Mouse (Mus musculus): ENCODE results near the gene Reep6. TPM values are rescaled to one million over a fixed set of nuclear protein-coding genes. Genes with fewer than 3 reads are reported as not detected.
"Not testable (repeated sequence)": the region's sequence is repeated elsewhere in the genome, so short reads cannot be mapped to it uniquely, and the experiment has no call there.

The Reep6 gene
- polyA plus RNA-seq, 1 experiment from 2014 or later: 5.3 TPM

DNA sequence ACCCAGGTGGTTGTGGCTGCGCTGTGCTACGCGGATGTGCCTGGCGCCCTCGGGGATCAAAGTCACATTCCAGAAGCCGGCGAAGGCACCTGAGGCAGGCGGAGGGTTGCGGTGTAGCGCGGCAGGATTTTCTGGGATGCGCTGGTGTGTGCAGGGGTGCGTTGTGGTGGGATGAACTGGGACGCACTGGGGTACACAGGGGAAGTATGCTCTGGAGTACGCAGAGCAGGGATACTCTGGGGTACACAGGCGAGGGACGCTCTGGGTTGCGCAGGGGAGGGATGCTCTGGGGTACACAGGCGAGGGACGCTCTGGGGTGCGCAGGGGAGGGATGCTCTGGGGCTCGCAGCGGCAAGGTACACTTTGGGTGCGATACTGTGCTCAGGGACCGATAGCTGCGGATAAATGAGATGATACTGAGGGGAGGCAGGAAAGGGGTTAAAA, 12.6 kb downstream of the Reep6 start:
- Histone ChIP-seq H3K27me3 (ENCODE audit: control insufficient read depth, insufficient read depth, low read length) (peaks cover 72% of the 10 kb centered on the region), H3K4me1 (ENCODE audit: control insufficient read depth, insufficient read depth, low read length) (peaks cover 8% of the 10 kb centered on the region; the same call in 1 of the 2 replicates), H3K36me3 (ENCODE audit: control insufficient read depth, insufficient read depth, low read length) (no peaks in the 10 kb centered on the region), H3K4me2 (ENCODE audit: low read length) (peak overlapping the region; percentile 49), H3K4me3 (replicated peaks; ENCODE audit: low read depth, low read length) (peak overlapping the region; percentile 24), H3K27ac (replicated peaks; ENCODE audit: low read depth, low read length) (no peak overlapping the region), H3K9ac (replicated peaks; ENCODE audit: low read length) (no peak overlapping the region; the same call in 1 of the 2 replicates), H3K9me3 (ENCODE audit: control insufficient read depth, low read length) (no peaks in the 10 kb centered on the region)
- DNase-seq (no peak), ATAC-seq (ENCODE audit: low FRiP score, low TSS enrichment) (0 out of 2 replicates have a peak, but pooled peaks have one; percentile 15)
- WGBS: 3% methylated on average over 26 of the region's 26 CpGs

DNA sequence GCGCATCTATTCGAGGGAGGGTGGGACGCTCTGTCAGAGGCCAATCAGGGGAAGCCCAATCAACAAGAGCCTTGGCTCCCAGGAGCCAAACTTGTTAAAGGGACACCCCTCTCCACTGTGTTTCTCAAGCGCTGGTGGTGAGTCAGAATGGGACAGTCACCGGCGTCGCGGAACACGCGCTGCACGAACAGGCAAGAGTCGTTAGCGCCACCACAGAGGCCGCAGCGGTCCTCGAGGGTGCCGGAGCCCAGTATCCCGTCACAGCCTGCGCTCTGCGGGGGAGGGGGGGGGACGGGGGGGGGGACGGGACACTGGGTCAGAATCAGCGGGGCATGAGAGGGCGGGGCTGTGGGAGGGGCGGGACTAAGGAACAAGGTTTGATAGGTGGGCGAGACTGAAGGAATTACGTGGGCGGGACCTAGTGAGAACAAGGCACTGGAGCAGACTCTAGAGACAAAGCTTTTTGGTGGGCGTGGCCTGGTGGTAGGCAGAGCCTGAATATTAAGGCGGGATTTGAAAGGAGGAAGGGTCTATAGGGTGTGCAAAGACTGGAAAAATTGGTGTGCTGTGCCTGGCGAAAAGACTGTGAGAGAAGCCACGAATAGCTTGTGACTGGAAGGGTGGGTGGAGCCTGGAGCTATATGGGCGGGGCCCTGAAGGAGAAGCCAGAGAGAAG, 13.1 kb downstream of the Reep6 start:
- H3K4me3 ChIP-seq (replicated peaks; ENCODE audit: low read depth, low read length): peak overlapping the region; percentile 24
- H3K4me2 ChIP-seq (ENCODE audit: low read length): peak overlapping the region; percentile 49
- H3K27me3 ChIP-seq (ENCODE audit: control insufficient read depth, insufficient read depth, low read length): peaks cover 76% of the 10 kb centered on the region
- H3K27ac ChIP-seq (replicated peaks; ENCODE audit: low read depth, low read length): no peak overlapping the region
- H3K9ac ChIP-seq (replicated peaks; ENCODE audit: low read length): peak overlapping the region; percentile 9; the same call in 1 of the 2 replicates
- under 1% methylated on average over 33 of the region's 33 CpGs for WGBS
- H3K9me3 ChIP-seq (ENCODE audit: control insufficient read depth, low read length): no peaks in the 10 kb centered on the region
- ATAC-seq (ENCODE audit: low FRiP score, low TSS enrichment) (peak; percentile 53; the same call in 1 of the 2 replicates), DNase-seq (peak; percentile 79)
- peaks cover 8% of the 10 kb centered on the region; the same call in 1 of the 2 replicates for H3K4me1 ChIP-seq (ENCODE audit: control insufficient read depth, insufficient read depth, low read length)
- H3K36me3 ChIP-seq (ENCODE audit: control insufficient read depth, insufficient read depth, low read length): no peaks in the 10 kb centered on the region

DNA sequence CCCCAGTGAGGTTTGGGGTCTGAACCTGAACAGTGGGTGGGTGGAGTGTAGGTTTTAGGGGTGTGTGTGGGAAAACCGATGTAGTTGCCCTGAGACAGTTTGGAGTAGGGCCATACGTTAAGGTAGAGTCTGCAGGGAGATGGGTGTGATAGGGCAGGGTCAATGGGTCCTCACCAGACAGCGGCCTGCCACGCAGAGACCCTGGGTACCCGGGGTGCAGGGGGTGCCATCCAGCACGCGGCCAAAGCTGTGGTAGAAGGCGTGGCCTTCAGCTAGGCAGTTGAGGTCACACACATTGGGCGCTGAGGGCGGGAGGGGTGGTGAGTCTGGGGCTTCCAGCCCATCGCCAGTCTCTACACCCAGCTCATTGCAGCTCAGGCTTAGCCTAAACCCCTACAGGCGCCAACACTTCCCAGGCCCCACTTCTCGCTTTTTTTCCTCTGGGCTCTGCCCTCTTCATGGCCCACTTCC, 13.7 kb downstream of the Reep6 start:
- peaks cover 82% of the 10 kb centered on the region for H3K27me3 ChIP-seq (ENCODE audit: control insufficient read depth, insufficient read depth, low read length)
- H3K36me3 ChIP-seq (ENCODE audit: control insufficient read depth, insufficient read depth, low read length): no peaks in the 10 kb centered on the region
- no peaks in the 10 kb centered on the region for H3K9me3 ChIP-seq (ENCODE audit: control insufficient read depth, low read length)
- H3K4me3 ChIP-seq (replicated peaks; ENCODE audit: low read depth, low read length): peak overlapping the region; percentile 24
- ATAC-seq (ENCODE audit: low FRiP score, low TSS enrichment): no peak
- H3K9ac ChIP-seq (replicated peaks; ENCODE audit: low read length): 0 out of 2 replicates have a peak overlapping the region, but pooled peaks have one; percentile 9
- H3K4me2 ChIP-seq (ENCODE audit: low read length): peak overlapping the region; percentile 49
- WGBS: 27% methylated on average over 13 of the region's 13 CpGs
- H3K27ac ChIP-seq (replicated peaks; ENCODE audit: low read depth, low read length): no peak overlapping the region
- H3K4me1 ChIP-seq (ENCODE audit: control insufficient read depth, insufficient read depth, low read length): peaks cover 8% of the 10 kb centered on the region; the same call in 1 of the 2 replicates
- DNase-seq: no peak

DNA sequence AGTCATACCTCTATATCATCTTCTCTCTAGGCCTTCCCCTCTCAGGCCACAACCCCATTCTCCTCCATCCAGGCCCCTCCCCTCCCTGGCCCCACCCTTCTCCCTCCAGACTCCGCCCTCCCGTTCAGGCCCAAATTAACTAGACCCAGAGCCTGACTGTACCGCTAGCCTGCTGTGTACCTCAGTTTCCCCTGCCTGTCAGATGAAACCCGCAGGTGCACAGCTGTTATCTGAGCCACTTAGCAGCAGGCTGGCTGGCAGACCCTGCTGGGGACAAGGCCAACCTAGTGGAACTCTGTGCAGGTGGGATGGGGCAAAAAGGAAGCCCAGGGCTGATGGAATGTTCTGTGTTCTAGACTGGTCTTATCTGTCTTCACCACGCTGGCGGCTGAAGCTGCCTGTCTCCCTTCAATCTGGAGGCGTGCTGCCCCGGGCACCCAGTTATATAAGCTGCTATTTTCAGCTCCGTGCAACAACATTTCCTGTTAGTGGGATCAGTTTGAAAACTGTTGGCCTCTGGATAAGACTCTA, 14.4 kb downstream of the Reep6 start:
- Histone ChIP-seq H3K4me1 (ENCODE audit: control insufficient read depth, insufficient read depth, low read length) (peaks cover 8% of the 10 kb centered on the region; the same call in 1 of the 2 replicates), H3K9ac (replicated peaks; ENCODE audit: low read length) (no peak overlapping the region), H3K9me3 (ENCODE audit: control insufficient read depth, low read length) (no peaks in the 10 kb centered on the region), H3K36me3 (ENCODE audit: control insufficient read depth, insufficient read depth, low read length) (no peaks in the 10 kb centered on the region), H3K27ac (replicated peaks; ENCODE audit: low read depth, low read length) (no peak overlapping the region), H3K4me2 (ENCODE audit: low read length) (no peak overlapping the region), H3K27me3 (ENCODE audit: control insufficient read depth, insufficient read depth, low read length) (peaks cover 89% of the 10 kb centered on the region), H3K4me3 (replicated peaks; ENCODE audit: low read depth, low read length) (no peak overlapping the region)
- 49% methylated on average over 9 of the region's 9 CpGs for WGBS
- ATAC-seq (ENCODE audit: low FRiP score, low TSS enrichment) (no peak), DNase-seq (no peak)

DNA sequence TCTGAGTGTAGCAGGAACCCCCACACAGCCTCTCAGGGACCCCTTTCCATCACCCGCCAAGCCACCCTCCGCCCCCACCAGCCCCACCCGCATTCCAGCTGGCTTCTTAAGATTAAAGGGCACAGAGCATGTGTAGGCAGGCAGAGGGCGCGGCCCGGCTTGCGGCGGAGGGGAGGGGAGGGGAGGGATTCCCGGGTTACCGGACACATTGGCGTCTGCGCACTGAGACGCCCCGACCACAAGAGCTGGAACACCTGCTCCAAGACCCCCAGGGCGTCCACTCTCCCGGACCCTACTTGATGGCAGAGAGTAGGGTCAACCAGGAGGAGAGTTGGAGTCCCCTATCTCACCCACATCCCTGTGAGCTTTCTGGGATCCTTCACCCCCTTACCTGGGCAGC, 15.4 kb downstream of the Reep6 start:
- ATAC-seq (ENCODE audit: low FRiP score, low TSS enrichment) (no peak), DNase-seq (no peak)
- 4% methylated on average over 15 of the region's 16 CpGs for whole genome bisulfite sequencing
- no peaks in the 10 kb centered on the region for H3K36me3 ChIP-seq (ENCODE audit: control insufficient read depth, insufficient read depth, low read length)
- no peak overlapping the region for H3K4me2 ChIP-seq (ENCODE audit: low read length)
- no peak overlapping the region for H3K9ac ChIP-seq (replicated peaks; ENCODE audit: low read length)
- H3K27ac ChIP-seq (replicated peaks; ENCODE audit: low read depth, low read length): no peak overlapping the region
- no peaks in the 10 kb centered on the region for H3K9me3 ChIP-seq (ENCODE audit: control insufficient read depth, low read length)
- H3K4me3 ChIP-seq (replicated peaks; ENCODE audit: low read depth, low read length): no peak overlapping the region
- peaks cover 7% of the 10 kb centered on the region; the same call in 1 of the 2 replicates for H3K4me1 ChIP-seq (ENCODE audit: control insufficient read depth, insufficient read depth, low read length)
- peaks cover 96% of the 10 kb centered on the region for H3K27me3 ChIP-seq (ENCODE audit: control insufficient read depth, insufficient read depth, low read length)

DNA sequence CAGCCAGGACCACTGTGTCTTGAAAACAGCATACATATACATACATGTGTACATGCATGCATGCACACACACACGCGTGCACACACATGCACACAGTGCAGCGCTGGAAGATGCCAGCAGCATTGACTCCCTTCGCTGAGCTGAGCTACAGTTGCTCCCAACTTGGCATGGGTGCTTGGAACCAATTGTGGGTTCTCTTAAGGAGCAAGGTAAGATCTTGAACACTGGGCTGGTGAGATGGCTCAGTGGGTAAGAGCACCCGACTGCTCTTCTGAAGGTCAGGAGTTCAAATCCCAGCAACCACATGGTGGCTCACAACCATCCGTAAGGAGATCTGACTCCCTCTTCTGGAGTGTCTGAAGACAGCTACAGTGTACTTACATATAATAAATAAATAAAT, 16.2 kb downstream of the Reep6 start:
- H3K9me3 ChIP-seq (ENCODE audit: control insufficient read depth, low read length); ATAC-seq (ENCODE audit: low FRiP score, low TSS enrichment); H3K4me3 ChIP-seq (replicated peaks; ENCODE audit: low read depth, low read length); H3K9ac ChIP-seq (replicated peaks; ENCODE audit: low read length); H3K27ac ChIP-seq (replicated peaks; ENCODE audit: low read depth, low read length); DNase-seq; H3K4me2 ChIP-seq (ENCODE audit: low read length); H3K36me3 ChIP-seq (ENCODE audit: control insufficient read depth, insufficient read depth, low read length); H3K4me1 ChIP-seq (ENCODE audit: control insufficient read depth, insufficient read depth, low read length): not testable (repeated sequence)
- WGBS: 78% methylated on average over 5 of the region's 6 CpGs
- peaks cover 93% of the 10 kb centered on the region for H3K27me3 ChIP-seq (ENCODE audit: control insufficient read depth, insufficient read depth, low read length)

DNA sequence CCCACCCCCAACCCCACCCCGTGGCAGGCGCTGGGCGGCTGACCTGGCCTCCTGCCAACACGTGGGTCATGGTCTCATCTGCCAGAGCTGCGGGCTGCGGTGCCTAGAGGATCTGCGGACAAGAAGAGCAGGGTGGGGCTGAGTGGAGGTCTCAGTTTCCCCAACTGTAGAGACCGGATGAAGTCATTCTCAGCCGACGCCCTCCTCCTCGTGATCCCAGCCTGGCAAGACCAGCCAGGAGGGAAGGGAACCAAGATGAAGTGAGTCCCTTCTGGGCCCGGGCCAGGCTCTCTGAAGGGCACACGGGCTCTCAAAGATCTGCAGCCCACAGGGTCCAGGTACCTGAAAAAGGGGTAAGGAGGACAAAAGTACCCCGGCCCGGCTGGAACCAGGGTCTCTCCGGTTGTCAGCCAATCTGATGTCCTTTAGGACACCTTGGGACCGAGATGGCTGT, 17.8 kb downstream of the Reep6 start:
- Histone ChIP-seq H3K9me3 (ENCODE audit: control insufficient read depth, low read length) (no peaks in the 10 kb centered on the region), H3K4me2 (ENCODE audit: low read length) (no peak overlapping the region), H3K36me3 (ENCODE audit: control insufficient read depth, insufficient read depth, low read length) (no peaks in the 10 kb centered on the region), H3K4me1 (ENCODE audit: control insufficient read depth, insufficient read depth, low read length) (peaks cover 3% of the 10 kb centered on the region; the same call in 1 of the 2 replicates), H3K27me3 (ENCODE audit: control insufficient read depth, insufficient read depth, low read length) (peaks cover 82% of the 10 kb centered on the region), H3K9ac (replicated peaks; ENCODE audit: low read length) (no peak overlapping the region), H3K27ac (replicated peaks; ENCODE audit: low read depth, low read length) (no peak overlapping the region), H3K4me3 (replicated peaks; ENCODE audit: low read depth, low read length) (no peak overlapping the region)
- DNase-seq: no peak
- 16% methylated on average over 17 of the region's 17 CpGs for WGBS
- no peak for ATAC-seq (ENCODE audit: low FRiP score, low TSS enrichment)

DNA sequence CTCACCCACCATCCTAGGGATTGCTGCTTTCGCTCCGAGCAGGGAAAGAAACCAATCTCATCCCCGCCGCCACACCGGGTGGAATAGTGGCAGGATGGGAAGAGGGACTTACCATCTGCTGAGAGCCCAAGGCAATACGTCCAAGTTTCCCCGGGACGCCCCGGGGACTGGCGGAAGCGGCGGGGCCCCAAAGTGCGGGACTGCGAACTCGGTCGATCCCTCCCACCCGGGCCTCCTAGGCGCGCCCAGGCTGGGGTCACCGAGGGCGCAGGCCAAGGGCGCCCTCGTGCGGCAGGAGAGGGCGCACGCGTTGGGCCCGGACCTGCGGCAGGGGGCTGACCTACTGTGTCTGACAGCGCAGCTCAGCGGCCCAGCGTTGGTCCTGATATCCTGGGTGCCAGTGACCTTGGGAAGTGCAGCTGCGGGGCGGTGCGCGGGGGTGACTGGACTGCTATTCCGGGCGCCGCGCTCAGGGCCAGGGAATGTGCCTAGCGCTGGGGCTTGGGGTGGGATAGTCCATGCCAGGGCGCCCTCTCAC, 18.6 kb downstream of the Reep6 start, which contains the start of gene Adamtsl5:
TSS of gene Adamtsl5 (minus strand) at position 169 of the 538 bp plus-strand sequence.
- Histone ChIP-seq H3K27me3 (ENCODE audit: control insufficient read depth, insufficient read depth, low read length) (peaks cover 77% of the 10 kb centered on the region), H3K4me1 (ENCODE audit: control insufficient read depth, insufficient read depth, low read length) (no peaks in the 10 kb centered on the region), H3K36me3 (ENCODE audit: control insufficient read depth, insufficient read depth, low read length) (no peaks in the 10 kb centered on the region), H3K27ac (replicated peaks; ENCODE audit: low read depth, low read length) (no peak within 1 kb of the TSS), H3K4me3 (replicated peaks; ENCODE audit: low read depth, low read length) (no peak within 1 kb of the TSS), H3K4me2 (ENCODE audit: low read length) (peak within 1 kb of the TSS; percentile 28; the same call in 1 of the 2 replicates), H3K9ac (replicated peaks; ENCODE audit: low read length) (no peak within 1 kb of the TSS), H3K9me3 (ENCODE audit: control insufficient read depth, low read length) (no peaks in the 10 kb centered on the region)
- under 1% methylated on average over 42 of the region's 42 CpGs for WGBS
- ATAC-seq (ENCODE audit: low FRiP score, low TSS enrichment) (no peak), DNase-seq (peak; percentile 58)

Measured in midbrain, embryonic 14.5 days (tissue).